Mouse (Mus musculus): Measurements from ENCODE around the gene Fgf8.

The Fgf8 gene

DNA sequence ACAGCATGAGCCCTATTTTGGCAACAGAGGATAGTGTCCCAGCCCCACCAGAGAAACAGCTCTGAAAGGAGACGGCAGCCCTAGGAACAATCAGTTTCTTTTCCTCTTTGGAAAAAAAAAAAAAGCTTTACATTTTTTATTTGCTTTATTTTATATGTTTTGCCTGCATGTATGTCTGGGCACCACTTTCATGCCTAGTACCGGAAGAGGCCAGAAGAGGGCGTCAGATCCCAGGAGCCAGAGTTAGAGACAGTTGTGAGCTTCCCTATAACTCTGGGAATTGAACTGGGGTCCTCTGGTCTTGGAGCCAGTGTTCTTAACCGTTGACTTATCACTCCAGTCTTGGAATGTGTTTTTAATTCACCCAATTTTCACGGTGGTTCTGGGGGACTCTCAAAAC, 20.5 kb downstream of the Fgf8 start:
- DNase-seq, result no peak

DNA sequence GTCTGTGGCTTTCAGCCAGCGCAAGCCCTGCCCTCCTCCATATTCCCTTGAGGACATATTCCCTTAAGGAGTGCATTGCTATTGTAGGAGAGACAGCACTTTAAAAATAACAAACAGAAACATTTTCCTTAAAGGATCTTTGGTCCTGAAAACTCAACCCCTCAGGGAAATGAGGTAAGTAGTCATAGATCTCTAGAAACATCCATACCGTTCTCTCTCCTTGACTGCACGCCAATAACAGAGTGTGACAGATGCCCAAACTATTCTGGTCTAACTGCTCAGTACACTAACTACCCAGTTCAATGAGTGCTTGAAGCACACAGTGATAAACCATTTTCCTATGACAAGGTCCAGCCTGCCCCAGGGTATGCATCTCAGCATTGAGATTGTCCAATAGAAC, 24.4 kb downstream of the Fgf8 start:
- no peak for DNase-seq

DNA sequence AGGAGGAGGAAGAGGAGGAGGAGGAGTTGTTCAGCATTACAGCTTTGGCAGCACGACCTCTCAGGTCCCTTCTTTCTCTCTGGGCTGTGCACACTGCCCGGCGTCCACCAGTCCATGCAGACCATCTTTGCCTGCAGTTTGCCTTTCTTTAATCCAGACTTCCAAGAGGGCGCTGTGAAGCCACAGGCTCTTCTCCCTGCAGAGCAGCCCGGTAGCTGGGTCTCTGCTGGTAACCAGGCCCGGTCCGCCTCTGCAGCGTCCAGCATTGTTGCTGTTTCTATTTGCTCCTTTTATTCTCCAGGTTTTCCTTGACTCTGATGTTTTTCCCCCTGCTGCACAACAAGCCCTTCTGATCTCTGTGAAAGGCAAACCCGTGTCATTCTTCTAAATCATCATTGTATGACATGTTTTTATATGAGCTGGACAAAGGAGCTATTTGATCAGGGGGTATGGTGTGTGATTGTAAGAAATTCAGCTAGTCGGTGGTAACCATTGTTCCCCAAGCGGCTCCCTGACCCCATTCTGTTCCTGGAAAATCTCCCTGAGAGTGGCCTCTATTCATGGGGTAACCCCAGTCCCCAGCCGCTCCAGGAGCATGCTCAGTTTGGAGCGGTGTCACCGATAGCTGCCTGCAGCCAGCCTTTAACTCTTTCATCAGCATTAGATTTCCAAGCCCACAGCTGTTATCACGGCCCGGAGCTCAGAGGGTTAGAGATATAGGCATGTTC, 25.1 kb downstream of the Fgf8 start:
- DNase-seq, result no peak

DNA sequence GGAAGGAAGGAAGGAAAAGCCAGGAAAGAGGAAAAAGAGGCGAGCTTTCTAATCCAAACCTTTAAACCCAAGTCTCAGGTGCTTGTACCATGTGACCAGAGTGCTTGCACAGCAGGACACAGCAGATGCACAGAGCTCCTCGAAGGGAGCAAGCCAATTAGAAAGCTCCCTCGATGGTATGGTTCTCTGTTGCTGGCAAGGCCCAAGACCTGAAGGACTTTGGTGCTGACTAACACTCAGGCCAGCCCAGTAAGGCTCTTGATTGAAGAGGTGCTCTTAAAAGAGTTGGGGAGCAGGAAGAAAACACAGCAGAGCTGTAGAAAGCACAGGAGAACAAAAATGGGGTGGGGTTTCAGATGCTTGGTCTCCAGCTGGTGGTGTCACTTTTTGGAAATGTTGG, 34.0 kb downstream of the Fgf8 start:
- DNase-seq, result no peak

DNA sequence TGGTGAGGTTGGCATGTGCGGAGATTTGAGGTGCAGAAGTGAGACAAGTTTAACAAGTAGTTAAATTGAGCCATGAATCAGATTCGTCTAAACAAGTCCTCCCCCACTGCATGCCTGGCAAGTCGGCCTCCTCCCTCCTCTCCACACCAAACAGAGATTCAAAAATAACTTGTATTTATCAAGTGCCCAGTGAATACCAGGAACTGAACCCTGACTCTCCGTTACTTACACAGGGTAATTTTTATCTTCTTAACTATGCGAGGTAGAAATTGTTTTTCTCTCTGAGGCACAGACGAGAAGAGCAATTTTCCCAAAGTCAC, 46.5 kb downstream of the Fgf8 start:
- DNase-seq, result no peak

DNA sequence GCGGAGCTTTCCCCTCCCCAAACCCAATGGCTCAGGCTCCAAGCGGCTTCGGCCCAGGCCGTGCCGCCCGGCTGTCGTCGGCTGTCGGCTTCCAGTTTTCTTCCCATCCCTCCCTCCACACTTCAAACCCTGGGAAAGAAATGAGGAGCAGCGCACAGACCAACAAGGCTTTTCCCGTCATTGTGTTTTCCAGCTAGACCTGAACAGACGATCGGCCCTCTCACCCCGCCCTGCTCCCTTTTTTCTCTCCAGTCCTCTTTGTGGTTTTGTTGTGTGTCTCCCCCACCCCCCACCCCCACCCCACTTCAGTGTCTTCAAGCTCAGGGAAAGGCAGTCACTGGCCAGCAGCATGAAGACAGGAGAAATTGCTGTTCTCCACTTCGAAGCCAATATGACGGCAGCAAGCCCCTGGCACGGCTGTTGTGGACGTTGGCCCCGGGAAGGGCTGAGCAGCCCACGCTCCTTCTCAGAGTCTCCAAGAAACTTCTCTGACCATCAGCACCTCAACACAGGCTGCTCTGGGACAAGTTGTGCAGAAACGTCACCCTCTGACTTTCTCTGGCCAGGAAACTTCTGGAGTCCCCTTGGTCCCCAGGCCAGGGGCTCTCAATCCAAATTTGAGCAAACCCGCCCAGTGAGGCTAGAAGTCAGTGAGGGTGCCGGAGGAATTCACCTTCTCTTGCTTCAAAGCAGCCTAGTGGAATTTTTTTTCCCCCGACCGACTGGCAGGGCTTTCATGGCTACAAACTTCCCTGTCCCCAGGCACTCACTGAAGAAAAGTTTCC, 47.0 kb downstream of the Fgf8 start:
- no peak for DNase-seq

DNA sequence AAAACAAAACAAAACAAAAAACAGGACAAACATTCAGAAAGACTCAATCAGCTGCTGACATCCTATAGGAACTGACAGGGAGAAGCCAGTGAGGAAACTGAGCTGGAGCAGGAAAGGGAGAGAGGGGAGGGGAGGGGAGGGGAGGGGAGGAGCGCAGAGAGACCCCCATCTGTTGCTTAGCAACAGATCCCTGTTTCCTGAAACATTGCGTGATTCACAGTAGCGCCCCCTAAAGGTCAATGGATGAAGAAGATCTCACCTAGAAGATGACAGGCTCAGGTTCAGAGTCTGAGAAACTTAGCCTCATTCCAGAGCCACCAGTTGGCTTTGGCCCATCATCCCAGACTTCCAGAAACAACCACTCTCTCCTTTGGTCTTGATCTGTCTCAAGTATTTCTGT, 48.7 kb downstream of the Fgf8 start:
- DNase-seq, result no peak

DNA sequence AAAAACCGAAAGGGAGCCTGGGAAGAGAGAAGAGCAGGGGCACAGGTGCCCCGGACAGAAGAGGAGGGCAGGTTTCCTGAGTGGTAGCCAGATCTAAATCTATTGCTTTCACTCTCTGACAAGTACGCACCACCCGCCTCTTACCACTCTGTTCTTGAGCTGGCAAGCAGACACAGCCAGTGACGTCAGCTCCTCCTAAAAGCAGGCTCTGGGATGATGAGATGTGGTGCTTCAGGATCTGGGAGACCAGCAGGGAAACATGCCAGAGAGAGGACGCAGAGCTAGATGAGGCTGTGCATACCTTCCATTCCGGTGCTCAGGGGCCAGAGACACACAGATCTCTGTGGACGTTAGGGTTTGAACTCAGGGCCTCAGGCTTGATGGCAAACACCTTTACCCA, 50.5 kb downstream of the Fgf8 start:
- no peak for DNase-seq

DNA sequence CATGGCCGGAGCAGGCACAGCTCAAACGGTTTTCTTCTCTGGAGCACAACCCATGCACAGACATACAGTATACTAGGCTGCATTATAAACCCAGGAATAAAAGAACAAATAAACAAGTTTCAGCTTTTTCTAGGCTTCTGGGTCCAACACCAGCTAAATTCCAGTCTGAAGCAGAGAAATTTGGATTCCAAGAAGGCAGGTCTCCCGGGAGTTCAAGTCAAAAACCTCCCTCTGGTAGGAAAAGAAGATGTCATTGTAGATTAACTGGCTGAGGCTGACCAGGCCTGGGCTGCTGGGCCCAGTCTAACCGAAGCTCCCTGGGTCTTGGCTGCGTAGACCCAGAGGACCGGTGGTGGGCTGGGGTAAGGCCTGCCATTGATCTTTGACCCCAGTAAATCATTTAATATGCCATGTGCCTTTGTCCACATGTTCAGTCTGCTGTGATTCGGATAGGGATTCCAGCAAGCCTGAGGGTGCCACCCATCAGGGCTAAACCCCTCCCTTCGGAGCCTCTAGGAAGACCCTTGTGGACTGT, 51.6 kb downstream of the Fgf8 start:
- no peak for DNase-seq

DNA sequence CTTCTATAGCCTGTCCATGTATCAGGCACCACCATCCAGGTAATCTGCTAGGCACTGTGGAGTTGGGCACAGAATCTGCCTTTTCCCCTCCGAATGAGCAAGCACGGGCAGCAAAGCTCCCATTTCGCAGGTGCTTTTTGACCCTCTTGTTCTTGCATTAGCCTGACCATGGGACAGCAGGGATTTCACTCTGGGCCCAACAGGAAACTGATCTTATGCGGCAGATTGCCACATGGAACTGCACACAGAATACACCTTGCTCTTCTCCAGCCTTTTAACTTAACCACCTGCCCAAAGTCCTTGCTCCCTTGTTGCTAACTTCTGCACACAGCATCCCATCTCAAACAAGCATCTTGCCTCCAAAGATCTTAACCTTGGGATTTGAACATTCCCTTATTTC, 55.7 kb downstream of the Fgf8 start:
- DNase-seq, result no peak

All from kidney, adult 11 months (tissue).